Mouse (Mus musculus) liver, embryonic 14.5 days (tissue): Measurements from ENCODE around the gene Myh7b. TPM values are rescaled to one million over a fixed set of nuclear protein-coding genes. Genes with fewer than 3 reads are reported as not detected.

Experiments used
- ATAC-seq: fragments of 200-750 bp; cut with Nextera tagmentation; 2 replicates; pipeline ENCODE4 v1.8.0; 2017; ENCODE audit warnings: moderate number of reproducible peaks, mild to moderate bottlenecking, moderate library complexity; ENCODE audit not compliant: insufficient read depth
- DNase-seq, 3 experiments: peaks; one replicate each; pipeline ENCODE4 v3.0.0-alpha.2; 2012 to 2013; ENCODE audit warnings: low read depth in 3 of 3, low spot score in 3 of 3
- H3K27ac ChIP-seq: fragments of 300-500 bp; sonication (generic); 2 replicates; pipeline ENCODE4 v1.5.1; 2014; ENCODE audit warnings: moderate library complexity, mild to moderate bottlenecking, control low read depth, inconsistent platforms
- H3K27me3 ChIP-seq: fragments of 300-500 bp; sonication (generic); 2 replicates; pipeline ENCODE4 v1.6.1; 2014; ENCODE audit warnings: mild to moderate bottlenecking, low read length, moderate library complexity; ENCODE audit not compliant: control insufficient read depth, insufficient read depth
- H3K36me3 ChIP-seq: fragments of 300-500 bp; sonication (generic); replicated peaks from 2 replicates; pipeline ENCODE4 v1.6.1; 2014; ENCODE audit warnings: low read depth; ENCODE audit not compliant: control insufficient read depth, insufficient read depth
- H3K4me1 ChIP-seq, 2 experiments: fragments of 200-500 bp in 1 of 2; fragments of 300-500 bp in 1 of 2; sonication (generic) in 1 of 2; replicated peaks; 2 replicates each; pipeline ENCODE4 v1.6.1; 2012 to 2014; ENCODE audit warnings: antibody characterized with exemption in 1 of 2, inconsistent platforms in 1 of 2, low read length in 1 of 2; ENCODE audit not compliant: control insufficient read depth in 2 of 2, insufficient read depth in 2 of 2
- H3K4me2 ChIP-seq: fragments of 300-500 bp; sonication (generic); 2 replicates; pipeline ENCODE4 v1.6.1; 2014; ENCODE audit warnings: low read depth, mild to moderate bottlenecking, control low read depth, moderate library complexity
- H3K4me3 ChIP-seq, 2 experiments: fragments of 200-500 bp in 1 of 2; fragments of 300-500 bp in 1 of 2; sonication (generic) in 1 of 2; 2 replicates each; pipeline ENCODE4 v1.5.1; 2012 to 2014; ENCODE audit warnings: low read depth in 2 of 2, low read length in 2 of 2, mild to moderate bottlenecking in 2 of 2, control low read depth in 1 of 2, inconsistent platforms in 1 of 2, moderate library complexity in 1 of 2; ENCODE audit not compliant: insufficient read depth in 1 of 2
- H3K9ac ChIP-seq: fragments of 300-500 bp; sonication (generic); replicated peaks from 2 replicates; pipeline ENCODE4 v1.6.1; 2014; ENCODE audit warnings: mild to moderate bottlenecking, control low read depth, moderate library complexity
- H3K9me3 ChIP-seq: fragments of 300-500 bp; sonication (generic); 2 replicates; pipeline ENCODE4 v1.6.1; 2016; ENCODE audit warnings: low read length, mixed read lengths; ENCODE audit not compliant: control insufficient read depth
- CTCF ChIP-seq: IDR thresholded peaks from 2 replicates; pipeline ENCODE4 v1.5.1; 2016; ENCODE audit warnings: antibody characterized with exemption, low read depth, control low read depth
- EP300 ChIP-seq: IDR thresholded peaks from 2 replicates; pipeline ENCODE4 v1.6.1; 2016; ENCODE audit warnings: antibody characterized with exemption, low read depth
- WGBS: fragments of 180-500 bp; shearing (Covaris S2); extraction: QIAGEN DNeasy Blood & Tissue Kit; methylation state at CpG from one replicate; pipeline ENCODE4 v1.1.7; 2014; ENCODE audit not compliant: insufficient replicate concordance; 5-methylcytosine and 5-hydroxymethylcytosine counted together
- polyA plus RNA-seq, 2 experiments: library from polyadenylated mRNA; depleted of rRNA in 1 of 2; stranded (reverse) in 1 of 2; unstranded in 1 of 2; fragments of >200 nt; fragmentation: Nextera tagmentation in 1 of 2; extraction: Ambion mirVana in 1 of 2; gene quantifications; 2 replicates each; pipeline versions ENCODE4 v1.2.1 to v1.2.3; 2012 to 2014

Gene Myh7b
- polyA plus RNA-seq, 2 experiments, result 1.6 to 3.0 TPM

GRCm38 (mm10) chr2:155588136-155588535 lies 22.9 kb upstream of the Myh7b start:
- Histone ChIP-seq H3K9me3 (no peaks in the 10 kb centered on the region), H3K9ac (no peak overlapping the region), H3K36me3 (peaks cover 13% of the 10 kb centered on the region), H3K27ac (no peak overlapping the region), H3K4me1 (peaks cover 30 to 31% of the 10 kb centered on the region in 2 experiments), H3K27me3 (no peaks in the 10 kb centered on the region), H3K4me3 (no peak overlapping the region), H3K4me2 (no peak overlapping the region)
- WGBS, result 73% methylated on average over 3 of the region's 3 CpGs
- no peak for DNase-seq
- TF ChIP-seq CTCF (no peak), EP300 (no peak)
- ATAC-seq, result no peak

- Histone ChIP-seq H3K27ac (peak overlapping the region; percentile 64), H3K4me2 (peak overlapping the region; percentile 96), H3K9ac (no peak overlapping the region), H3K4me1 (peaks cover 37 to 40% of the 10 kb centered on the region in 2 experiments), H3K9me3 (no peaks in the 10 kb centered on the region), H3K4me3 (no peak overlapping the region), H3K36me3 (peaks cover 13% of the 10 kb centered on the region), H3K27me3 (no peaks in the 10 kb centered on the region)
- DNase-seq, result no peak
- WGBS, result 68% methylated on average over 6 of the region's 6 CpGs
- TF ChIP-seq CTCF, result no peak
- no peak for TF ChIP-seq EP300
- no peak for ATAC-seq
Measured at GRCm38 (mm10) chr2:155589521-155589920, 21.5 kb upstream of the Myh7b start.

GRCm38 (mm10) chr2:155590876-155591275 lies 20.1 kb upstream of the Myh7b start:
- Histone ChIP-seq H3K4me3 (peak overlapping the region; percentile 84 to 90), H3K4me2 (peak overlapping the region; percentile 96), H3K9ac (no peak overlapping the region), H3K9me3 (no peaks in the 10 kb centered on the region), H3K4me1 (peaks cover 50 to 52% of the 10 kb centered on the region in 2 experiments), H3K27me3 (no peaks in the 10 kb centered on the region), H3K36me3 (peaks cover 8% of the 10 kb centered on the region), H3K27ac (peak overlapping the region; percentile 84)
- WGBS, result 74% methylated on average over 2 of the region's 2 CpGs
- no peak for TF ChIP-seq EP300
- TF ChIP-seq CTCF, result no peak
- ATAC-seq, result 0 out of 2 replicates have a peak, but pooled peaks have one; percentile 10
- DNase-seq, result no peak

- H3K27ac ChIP-seq, result peak overlapping the region; percentile 84
- no peaks in the 10 kb centered on the region for H3K9me3 ChIP-seq
- no peaks in the 10 kb centered on the region for H3K27me3 ChIP-seq
- ATAC-seq, result no peak
- no peak for DNase-seq
- H3K9ac ChIP-seq, result peak overlapping the region; percentile 92
- TF ChIP-seq EP300, result no peak
- no peak for TF ChIP-seq CTCF
- peaks cover 53 to 58% of the 10 kb centered on the region in 2 experiments for H3K4me1 ChIP-seq
- H3K4me2 ChIP-seq, result peak overlapping the region; percentile 96
- peak overlapping the region; percentile 84 to 90 for H3K4me3 ChIP-seq
- WGBS, result 9% methylated on average over 6 of the region's 6 CpGs
- peaks cover 4% of the 10 kb centered on the region for H3K36me3 ChIP-seq
Measured at GRCm38 (mm10) chr2:155591676-155592075, 19.3 kb upstream of the Myh7b start.

GRCm38 (mm10) chr2:155592137-155592853 lies 18.7 kb upstream of the Myh7b start, which contains the start of gene Gss:
Gene Gss (minus strand): TSS chr2:155592810.
- Histone ChIP-seq H3K9me3 (no peaks in the 10 kb centered on the region), H3K4me2 (peak within 1 kb of the TSS; percentile 96), H3K4me3 (peak within 1 kb of the TSS; percentile 84 to 90), H3K27ac (peak within 1 kb of the TSS; percentile 84), H3K9ac (peak within 1 kb of the TSS; percentile 92), H3K36me3 (no peaks in the 10 kb centered on the region; the same call in 1 of the 2 replicates), H3K4me1 (peaks cover 53 to 62% of the 10 kb centered on the region in 2 experiments), H3K27me3 (no peaks in the 10 kb centered on the region)
- DNase-seq (peak; percentile 84 to 89 (median 84)), ATAC-seq (peak; percentile 86)
- under 1% methylated on average over 53 of the region's 53 CpGs for WGBS
- TF ChIP-seq EP300, result no peak
- TF ChIP-seq CTCF, result no peak
